Mouse (Mus musculus) limb, embryonic 15.5 days (tissue): ENCODE measurements around the gene Olfr1033. TPM values are rescaled to one million over a fixed set of nuclear protein-coding genes. Genes with fewer than 3 reads are reported as not detected.
A peak's percentile ranks its signal among the peaks of the same experiment; 100 is the strongest.
"Not testable (repeated sequence)": the region's sequence is repeated elsewhere in the genome, so short reads cannot be mapped to it uniquely, and the experiment has no call there.

ENCODE experiments used
- ATAC-seq: fragments of 200-750 bp; cut with Nextera tagmentation; 2 replicates; pipeline ENCODE4 v1.8.0; 2017; ENCODE audit warnings: low read depth, moderate TSS enrichment; ENCODE audit not compliant: insufficient number of reproducible peaks, low FRiP score, low TSS enrichment
- H3K27ac ChIP-seq: fragments of 300-500 bp; sonication (generic); 2 replicates; pipeline ENCODE4 v1.5.1; 2015; ENCODE audit warnings: moderate library complexity, mild to moderate bottlenecking, inconsistent platforms
- H3K27me3 ChIP-seq: fragments of 300-500 bp; sonication (generic); 2 replicates; pipeline ENCODE4 v1.6.1; 2015; ENCODE audit warnings: inconsistent platforms
- H3K36me3 ChIP-seq: fragments of 300-500 bp; sonication (generic); 2 replicates; pipeline ENCODE4 v1.6.1; 2015; ENCODE audit warnings: inconsistent platforms
- H3K4me1 ChIP-seq: fragments of 300-500 bp; sonication (generic); 2 replicates; pipeline ENCODE4 v1.6.1; 2015; ENCODE audit warnings: inconsistent platforms
- H3K4me2 ChIP-seq: fragments of 300-500 bp; sonication (generic); 2 replicates; pipeline ENCODE4 v1.6.1; 2015; ENCODE audit warnings: mild to moderate bottlenecking, inconsistent platforms
- H3K4me3 ChIP-seq: fragments of 300-500 bp; sonication (generic); 2 replicates; pipeline ENCODE4 v1.5.1; 2015; ENCODE audit warnings: mild to moderate bottlenecking, inconsistent platforms
- H3K9ac ChIP-seq: fragments of 300-500 bp; sonication (generic); 2 replicates; pipeline ENCODE4 v1.6.1; 2015; ENCODE audit warnings: inconsistent platforms
- H3K9me3 ChIP-seq: fragments of 300-500 bp; sonication (generic); 2 replicates; pipeline ENCODE4 v1.6.1; 2016; ENCODE audit warnings: inconsistent platforms
- WGBS: fragments of 180-500 bp; shearing (Covaris S2); methylation state at CpG from one replicate; pipeline ENCODE4 v1.1.7; 2015; 5-methylcytosine and 5-hydroxymethylcytosine counted together
- polyA plus RNA-seq: library from polyadenylated mRNA; unstranded; fragments of >200 nt; fragmentation: Nextera tagmentation; extraction: Ambion mirVana; gene quantifications from 2 replicates; pipeline ENCODE4 v1.2.1, GENCODE M21; 2015

The Olfr1033 gene
- polyA plus RNA-seq: 1.6 TPM in 2 replicates

GRCm38 (mm10) chr2:86020406-86020805, at the start of gene Olfr1033:
Gene Olfr1033 (plus strand): TSS chr2:86020633.
- H3K9me3 ChIP-seq, H3K9ac ChIP-seq, H3K27ac ChIP-seq, H3K4me1 ChIP-seq, ATAC-seq, H3K36me3 ChIP-seq, H3K27me3 ChIP-seq: not testable (repeated sequence)
- 3% methylated on average over 11 of the region's 11 CpGs for WGBS
- Histone ChIP-seq H3K4me2 (peak within 1 kb of the TSS; percentile 40), H3K4me3 (peak within 1 kb of the TSS; percentile 34)

DNA sequence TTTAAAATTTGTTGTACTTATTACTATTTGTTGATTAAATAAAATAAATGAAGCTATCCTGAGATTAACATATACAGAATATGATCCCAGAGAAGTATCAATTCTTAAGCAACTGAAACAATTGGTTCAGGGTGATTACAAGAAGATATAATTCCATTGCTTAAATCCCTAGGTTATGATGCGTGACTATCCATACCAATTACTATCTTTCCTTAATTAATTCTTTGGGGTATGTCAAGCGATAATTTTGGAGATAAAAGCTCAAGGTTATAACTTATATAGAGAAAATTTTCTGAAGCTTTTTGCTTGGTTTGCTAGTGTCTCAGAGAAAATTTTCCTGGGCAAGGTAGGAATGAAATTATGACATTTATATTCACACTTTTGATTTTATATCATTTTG, 46.8 kb upstream of the Olfr1033 start, which contains the start of gene Olfr1029:
Gene Olfr1029, plus strand, starts transcription at position 301 of the 400 bp plus-strand sequence.
- Histone ChIP-seq H3K4me1 (no peaks in the 10 kb centered on the region), H3K4me3 (no peak within 1 kb of the TSS), H3K9ac (no peak within 1 kb of the TSS), H3K27me3 (no peaks in the 10 kb centered on the region), H3K4me2 (no peak within 1 kb of the TSS), H3K9me3 (no peaks in the 10 kb centered on the region), H3K36me3 (no peaks in the 10 kb centered on the region), H3K27ac (no peak within 1 kb of the TSS)
- 92% methylated on average over 2 of the region's 2 CpGs for WGBS
- no peak for ATAC-seq

GRCm38 (mm10) chr2:85978976-85979375, 41.5 kb upstream of the Olfr1033 start, which contains the start of gene Olfr1030:
Gene Olfr1030 (plus strand): TSS chr2:85979276.
- H3K36me3 ChIP-seq: no peaks in the 10 kb centered on the region
- H3K27ac ChIP-seq: no peak within 1 kb of the TSS
- H3K4me3 ChIP-seq: no peak within 1 kb of the TSS
- no peak for ATAC-seq
- no peak within 1 kb of the TSS for H3K9ac ChIP-seq
- H3K4me2 ChIP-seq: no peak within 1 kb of the TSS
- no peaks in the 10 kb centered on the region for H3K27me3 ChIP-seq
- no peaks in the 10 kb centered on the region for H3K4me1 ChIP-seq
- 65% methylated on average over 1 of the region's 1 CpGs for WGBS
- no peaks in the 10 kb centered on the region for H3K9me3 ChIP-seq

DNA sequence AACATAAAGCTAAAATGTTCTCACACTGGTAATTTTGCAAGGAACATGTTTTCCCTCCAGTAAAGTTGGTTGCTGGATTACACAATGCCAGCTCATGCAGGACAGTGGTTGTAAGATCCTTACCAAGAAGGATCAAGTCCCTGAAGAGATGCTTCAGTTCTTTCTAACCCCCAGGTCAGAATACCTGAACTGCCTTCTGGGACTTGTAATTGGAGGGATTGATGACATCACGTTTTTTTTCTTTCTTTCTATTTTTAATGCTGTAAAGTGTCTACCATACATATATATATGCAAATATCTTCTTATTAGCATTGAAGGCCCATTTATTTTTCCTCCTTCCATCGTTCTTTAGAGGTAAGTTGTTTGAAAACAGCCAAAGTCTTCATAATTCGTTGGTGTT, 30.4 kb upstream of the Olfr1033 start, which contains the start of gene Olfr1031:
Gene Olfr1031, plus strand, starts transcription at position 301 of the 400 bp plus-strand sequence.
- no peak for ATAC-seq
- Histone ChIP-seq H3K27ac (no peak within 1 kb of the TSS), H3K4me2 (no peak within 1 kb of the TSS), H3K36me3 (no peaks in the 10 kb centered on the region), H3K9ac (no peak within 1 kb of the TSS), H3K9me3 (no peaks in the 10 kb centered on the region), H3K4me3 (no peak within 1 kb of the TSS), H3K27me3 (no peaks in the 10 kb centered on the region), H3K4me1 (no peaks in the 10 kb centered on the region)
- WGBS: 55% methylated on average over 3 of the region's 3 CpGs

DNA sequence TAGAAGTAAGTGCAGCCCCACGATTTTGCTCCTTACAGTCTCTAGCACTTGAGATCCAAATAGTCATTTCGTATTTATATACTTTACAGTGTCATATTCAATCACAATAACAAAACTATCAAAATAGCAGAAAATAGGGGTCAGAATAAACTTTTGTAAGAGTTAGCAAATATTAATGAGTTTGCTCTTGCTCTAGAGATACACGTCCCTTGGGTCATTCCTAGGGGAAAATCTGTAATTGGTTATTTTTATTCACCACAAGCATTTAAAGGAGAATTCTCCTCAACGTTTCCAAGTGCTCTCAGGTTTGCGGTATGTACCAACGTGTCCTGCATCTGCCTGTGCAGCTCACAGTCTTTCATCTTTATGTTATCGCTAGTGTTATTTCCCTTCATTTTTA, 15.2 kb upstream of the Olfr1033 start, which contains the start of gene Olfr1032:
Gene Olfr1032, plus strand, starts transcription at position 301 of the 400 bp plus-strand sequence.
- Histone ChIP-seq H3K9me3 (no peaks in the 10 kb centered on the region), H3K4me3 (no peak within 1 kb of the TSS), H3K9ac (no peak within 1 kb of the TSS), H3K4me2 (no peak within 1 kb of the TSS), H3K36me3 (no peaks in the 10 kb centered on the region), H3K27ac (no peak within 1 kb of the TSS), H3K27me3 (no peaks in the 10 kb centered on the region), H3K4me1 (no peaks in the 10 kb centered on the region)
- WGBS: 78% methylated on average over 7 of the region's 7 CpGs
- ATAC-seq: no peak

DNA sequence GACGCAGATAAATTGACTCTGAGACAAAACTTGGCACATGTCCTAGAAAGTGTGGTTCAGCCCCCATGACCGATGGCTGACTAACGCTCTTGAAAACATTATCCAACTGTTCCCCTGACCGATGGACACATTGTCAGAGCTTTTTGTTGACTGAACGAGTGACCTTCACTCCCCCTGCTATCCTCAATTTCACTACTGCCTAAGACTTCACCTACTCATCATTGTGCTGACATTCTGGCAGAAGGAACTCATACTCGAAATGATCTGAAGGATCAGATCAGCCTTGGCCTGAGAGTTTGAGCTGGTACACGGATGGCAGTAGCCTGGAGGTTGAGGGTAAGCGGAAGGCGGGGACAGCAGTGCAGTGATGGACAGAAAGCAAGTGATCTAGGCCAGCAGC, 1.1 kb downstream of the Olfr1033 start:
- not testable (repeated sequence) for H3K27ac ChIP-seq, H3K9ac ChIP-seq, H3K9me3 ChIP-seq, H3K4me3 ChIP-seq, H3K36me3 ChIP-seq, ATAC-seq, H3K4me1 ChIP-seq, H3K4me2 ChIP-seq, H3K27me3 ChIP-seq
- WGBS: 81% methylated on average over 5 of the region's 9 CpGs

- ATAC-seq: no peak
- no peak within 1 kb of the TSS for H3K4me2 ChIP-seq
- no peaks in the 10 kb centered on the region for H3K27me3 ChIP-seq
- no peak within 1 kb of the TSS for H3K9ac ChIP-seq
- H3K27ac ChIP-seq: no peak within 1 kb of the TSS
- no peaks in the 10 kb centered on the region for H3K36me3 ChIP-seq
- H3K9me3 ChIP-seq: no peaks in the 10 kb centered on the region
- no peaks in the 10 kb centered on the region for H3K4me1 ChIP-seq
- no peak within 1 kb of the TSS for H3K4me3 ChIP-seq
Measured at GRCm38 (mm10) chr2:86045561-86045960, 25.1 kb downstream of the Olfr1033 start, which contains the start of gene Olfr1034. Gene Olfr1034 (plus strand): TSS chr2:86045861.

- not testable (repeated sequence) for ATAC-seq, H3K9me3 ChIP-seq, H3K27me3 ChIP-seq, H3K4me2 ChIP-seq, H3K27ac ChIP-seq, H3K36me3 ChIP-seq, H3K4me1 ChIP-seq, H3K4me3 ChIP-seq, H3K9ac ChIP-seq
Measured at GRCm38 (mm10) chr2:86050777-86051176, 30.3 kb downstream of the Olfr1033 start.

DNA sequence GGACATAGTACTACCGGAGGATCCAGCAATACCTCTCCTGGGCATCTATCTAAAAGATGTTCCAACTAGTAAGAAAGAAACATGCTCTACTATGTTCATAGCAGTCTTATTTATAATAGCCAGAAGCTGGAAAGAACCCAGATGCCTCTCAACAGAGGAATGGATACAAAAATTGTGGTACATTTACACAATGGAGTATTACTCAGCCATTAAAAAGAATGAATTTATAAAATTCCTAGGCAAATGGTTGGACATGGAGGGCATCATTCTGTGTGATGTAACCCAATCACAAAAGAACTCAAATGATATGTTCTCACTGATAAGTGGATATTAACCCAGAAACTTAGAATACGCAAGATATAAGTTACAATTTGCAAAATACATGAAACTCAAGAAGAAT, 43.3 kb downstream of the Olfr1033 start:
- H3K9me3 ChIP-seq, H3K36me3 ChIP-seq, H3K4me3 ChIP-seq, H3K27me3 ChIP-seq, H3K27ac ChIP-seq, H3K4me2 ChIP-seq, H3K9ac ChIP-seq, H3K4me1 ChIP-seq, ATAC-seq: not testable (repeated sequence)
- 91% methylated on average over 2 of the region's 2 CpGs for WGBS

GRCm38 (mm10) chr2:86070189-86070588, 49.8 kb downstream of the Olfr1033 start:
- Histone ChIP-seq H3K4me2 (no peak overlapping the region), H3K27ac (no peak overlapping the region), H3K36me3 (no peaks in the 10 kb centered on the region), H3K27me3 (no peaks in the 10 kb centered on the region), H3K4me1 (no peaks in the 10 kb centered on the region), H3K9ac (no peak overlapping the region), H3K4me3 (no peak overlapping the region), H3K9me3 (no peaks in the 10 kb centered on the region)
- ATAC-seq: no peak
- WGBS: 89% methylated on average over 8 of the region's 8 CpGs

GRCm38 (mm10) chr2:86073692-86074091, 53.3 kb downstream of the Olfr1033 start, which contains the start of gene Olfr1036:
Gene Olfr1036 (plus strand): TSS chr2:86073992.
- not testable (repeated sequence) for H3K4me3 ChIP-seq, H3K4me1 ChIP-seq, H3K27ac ChIP-seq, H3K9me3 ChIP-seq, ATAC-seq, H3K9ac ChIP-seq, H3K36me3 ChIP-seq, H3K4me2 ChIP-seq, H3K27me3 ChIP-seq

DNA sequence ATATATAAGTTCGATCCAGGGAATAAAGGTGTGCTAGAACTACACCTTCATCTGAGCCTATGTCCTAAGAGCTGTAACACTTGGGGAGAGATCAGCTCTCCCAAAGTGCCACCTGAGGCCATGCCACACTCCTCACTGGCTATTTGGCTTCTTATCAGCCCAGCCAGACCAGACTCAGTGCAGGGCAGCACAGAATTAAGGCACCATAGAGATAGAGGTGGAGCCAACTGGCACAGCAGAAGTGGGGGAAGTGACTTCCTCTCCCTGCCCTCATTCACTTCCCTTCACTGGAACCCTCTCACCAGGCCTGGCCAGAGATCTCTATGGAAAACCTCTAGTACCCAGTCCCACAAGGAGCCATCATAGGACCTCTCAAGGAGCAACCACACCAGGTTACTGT, 60.0 kb downstream of the Olfr1033 start:
- H3K9ac ChIP-seq, ATAC-seq: not testable (repeated sequence)
- WGBS: 85% methylated on average over 1 of the region's 1 CpGs

DNA sequence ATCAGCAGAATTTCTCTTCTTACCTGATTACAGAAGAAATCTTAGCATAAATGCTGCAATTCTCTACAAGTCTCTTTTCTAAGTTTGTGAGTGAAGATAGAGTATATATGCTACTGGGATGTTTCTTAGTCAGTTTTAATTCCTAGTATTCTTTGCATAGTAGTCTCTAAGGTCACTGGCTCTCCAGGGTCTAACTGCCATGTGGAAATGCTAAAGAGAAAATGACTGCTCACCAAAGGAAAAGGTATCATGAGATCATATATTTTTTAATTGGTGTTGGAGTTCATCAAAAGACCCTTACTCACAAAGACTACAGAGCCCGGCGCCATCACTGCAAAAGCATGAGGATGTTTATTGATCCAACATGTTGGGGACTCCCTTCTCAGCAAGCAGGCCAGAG, 66.9 kb downstream of the Olfr1033 start, which contains the start of gene Olfr1037:
Gene Olfr1037, minus strand, starts transcription at position 101 of the 400 bp plus-strand sequence.
- WGBS: 79% methylated on average over 2 of the region's 2 CpGs
- no peak for ATAC-seq

More for the DNA sequence above, 60.0 kb downstream of the Olfr1033 start:
- H3K36me3 ChIP-seq, H3K27ac ChIP-seq, H3K4me1 ChIP-seq, H3K27me3 ChIP-seq, H3K4me2 ChIP-seq, H3K9me3 ChIP-seq, H3K4me3 ChIP-seq: not testable (repeated sequence)

More for the DNA sequence above, 66.9 kb downstream of the Olfr1033 start, which contains the start of gene Olfr1037:
- Histone ChIP-seq H3K27ac (no peak within 1 kb of the TSS), H3K9me3 (no peaks in the 10 kb centered on the region), H3K4me3 (no peak within 1 kb of the TSS), H3K4me2 (no peak within 1 kb of the TSS), H3K36me3 (no peaks in the 10 kb centered on the region), H3K27me3 (no peaks in the 10 kb centered on the region), H3K9ac (no peak within 1 kb of the TSS), H3K4me1 (no peaks in the 10 kb centered on the region)
